Mouse (Mus musculus) liver, adult 2 months (tissue): Measurements from ENCODE around the gene Apoh. TPM values are rescaled to one million over a fixed set of nuclear protein-coding genes. Genes with fewer than 3 reads are reported as not detected.

Source experiments
- DNase-seq: peaks from one replicate; pipeline ENCODE4 v3.0.0-alpha.2; 2011; ENCODE audit warnings: low read depth, low spot score; ENCODE audit errors: extremely low read depth
- H3K27ac ChIP-seq: fragments of 200-500 bp; replicated peaks from 2 replicates; pipeline ENCODE4 v1.5.1; 2012; ENCODE audit warnings: low read depth, mild to moderate bottlenecking, control low read depth, inconsistent platforms, low read length; ENCODE audit not compliant: insufficient read depth
- H3K27me3 ChIP-seq: fragments of 200-500 bp; 2 replicates; pipeline ENCODE4 v1.6.1; 2012; ENCODE audit warnings: mild to moderate bottlenecking, moderate library complexity, low read length, inconsistent platforms; ENCODE audit not compliant: control insufficient read depth, insufficient read depth
- H3K36me3 ChIP-seq: fragments of 200-500 bp; 2 replicates; pipeline ENCODE4 v1.6.1; 2012; ENCODE audit warnings: low read length, inconsistent platforms; ENCODE audit not compliant: control insufficient read depth, insufficient read depth
- H3K4me1 ChIP-seq: fragments of 200-500 bp; 2 replicates; pipeline ENCODE4 v1.6.1; 2011; ENCODE audit warnings: low read length; ENCODE audit not compliant: control insufficient read depth, insufficient read depth
- H3K4me3 ChIP-seq: fragments of 200-500 bp; 2 replicates; pipeline ENCODE4 v1.5.1; 2011; ENCODE audit warnings: low read depth, mild to moderate bottlenecking, control low read depth, low read length, moderate library complexity; ENCODE audit not compliant: insufficient read depth
- H3K79me2 ChIP-seq: fragments of 200-500 bp; 2 replicates; pipeline ENCODE4 v1.6.1; 2012; ENCODE audit warnings: inconsistent platforms, mild to moderate bottlenecking, low read length, moderate library complexity; ENCODE audit not compliant: control insufficient read depth, insufficient read depth
- H3K9ac ChIP-seq: fragments of 200-500 bp; 2 replicates; pipeline ENCODE4 v1.6.1; 2012; ENCODE audit warnings: low read depth, mild to moderate bottlenecking, control low read depth, inconsistent platforms, low read length
- CTCF ChIP-seq: fragments of 200-500 bp; IDR thresholded peaks from 2 replicates; pipeline ENCODE4 v1.5.1; 2011; ENCODE audit warnings: low read depth, low read length, control low read depth
- POLR2A ChIP-seq: fragments of 200-500 bp; IDR thresholded peaks from 2 replicates; pipeline ENCODE4 v1.6.1; 2011; ENCODE audit warnings: low read length, control low read depth; ENCODE audit not compliant: insufficient read depth; ENCODE audit errors: extremely low read depth
- WGBS: fragments of 180-500 bp; shearing (Covaris S2); methylation state at CpG from one replicate; pipeline ENCODE4 v1.1.7; 2018; 5-methylcytosine and 5-hydroxymethylcytosine counted together
- polyA plus RNA-seq: library from polyadenylated mRNA; depleted of rRNA; stranded (reverse); fragments of >200 nt; gene quantifications from 2 replicates; pipeline ENCODE4 v1.2.3, GENCODE M21; 2012
- total RNA-seq: library from RNA; depleted of rRNA; stranded (reverse); fragments of >200 nt; gene quantifications from 2 replicates; pipeline ENCODE4 v1.2.3, GENCODE M21; 2014

Gene Apoh
- total and polyA plus RNA-seq, 2 experiments: 2,235 to 3,004 TPM

- Histone ChIP-seq H3K79me2 (no peaks in the 10 kb centered on the region), H3K9ac (no peak overlapping the region), H3K27me3 (no peaks in the 10 kb centered on the region), H3K27ac (no peak overlapping the region), H3K4me3 (no peak overlapping the region), H3K36me3 (no peaks in the 10 kb centered on the region), H3K4me1 (peaks cover 5% of the 10 kb centered on the region; the same call in 1 of the 2 replicates)
- WGBS: 84% methylated on average over 8 of the region's 8 CpGs
- TF ChIP-seq CTCF: no peak
- no peak for TF ChIP-seq POLR2A
- DNase-seq: no peak
Measured at GRCm38 (mm10) chr11:108344759-108345158, 1.6 kb downstream of the Apoh start.

- Histone ChIP-seq H3K4me1 (peaks cover 5% of the 10 kb centered on the region; the same call in 1 of the 2 replicates), H3K79me2 (no peaks in the 10 kb centered on the region), H3K27me3 (no peaks in the 10 kb centered on the region), H3K9ac (no peak overlapping the region), H3K27ac (no peak overlapping the region), H3K36me3 (no peaks in the 10 kb centered on the region), H3K4me3 (no peak overlapping the region)
- WGBS: 91% methylated on average over 2 of the region's 2 CpGs
- peak; percentile 22 for DNase-seq
- no peak for TF ChIP-seq CTCF
- no peak for TF ChIP-seq POLR2A
Measured at GRCm38 (mm10) chr11:108345321-108345720, 2.2 kb downstream of the Apoh start.

GRCm38 (mm10) chr11:108350799-108351198 is 7.6 kb downstream of the Apoh start:
- H3K9ac ChIP-seq: no peak overlapping the region
- no peaks in the 10 kb centered on the region for H3K27me3 ChIP-seq
- no peaks in the 10 kb centered on the region for H3K79me2 ChIP-seq
- no peaks in the 10 kb centered on the region for H3K36me3 ChIP-seq
- no peak overlapping the region for H3K4me3 ChIP-seq
- H3K27ac ChIP-seq: no peak overlapping the region
- DNase-seq: no peak
- TF ChIP-seq POLR2A (no peak), CTCF (no peak)
- peaks cover 2% of the 10 kb centered on the region; the same call in 1 of the 2 replicates for H3K4me1 ChIP-seq
- 63% methylated on average over 4 of the region's 4 CpGs for WGBS

GRCm38 (mm10) chr11:108352842-108353388 is 9.8 kb downstream of the Apoh start:
- 64% methylated on average over 10 of the region's 10 CpGs for WGBS
- no peaks in the 10 kb centered on the region for H3K79me2 ChIP-seq

GRCm38 (mm10) chr11:108356020-108356419 is 12.9 kb downstream of the Apoh start:
- WGBS: 77% methylated on average over 4 of the region's 4 CpGs

More at GRCm38 (mm10) chr11:108352842-108353388, 9.8 kb downstream of the Apoh start:
- TF ChIP-seq POLR2A (no peak), CTCF (no peak)
- H3K27ac ChIP-seq: no peak overlapping the region
- no peak overlapping the region for H3K9ac ChIP-seq
- no peaks in the 10 kb centered on the region for H3K36me3 ChIP-seq
- no peaks in the 10 kb centered on the region for H3K27me3 ChIP-seq
- H3K4me1 ChIP-seq: peaks cover 2% of the 10 kb centered on the region; the same call in 1 of the 2 replicates
- DNase-seq: peak; percentile 30
- H3K4me3 ChIP-seq: no peak overlapping the region

GRCm38 (mm10) chr11:108358911-108359310 is 15.8 kb downstream of the Apoh start:
- Histone ChIP-seq H3K27me3 (no peaks in the 10 kb centered on the region), H3K27ac (no peak overlapping the region), H3K36me3 (no peaks in the 10 kb centered on the region), H3K4me1 (no peaks in the 10 kb centered on the region), H3K9ac (no peak overlapping the region), H3K4me3 (no peak overlapping the region), H3K79me2 (no peaks in the 10 kb centered on the region)
- 56% methylated on average over 6 of the region's 6 CpGs for WGBS
- TF ChIP-seq CTCF (no peak), POLR2A (no peak)
- DNase-seq: peak; percentile 69

More at GRCm38 (mm10) chr11:108356020-108356419, 12.9 kb downstream of the Apoh start:
- no peaks in the 10 kb centered on the region for H3K79me2 ChIP-seq
- no peak for DNase-seq
- no peak overlapping the region for H3K4me3 ChIP-seq
- H3K27ac ChIP-seq: no peak overlapping the region
- TF ChIP-seq CTCF (no peak), POLR2A (no peak)
- no peaks in the 10 kb centered on the region for H3K27me3 ChIP-seq
- no peaks in the 10 kb centered on the region for H3K4me1 ChIP-seq
- H3K9ac ChIP-seq: no peak overlapping the region
- H3K36me3 ChIP-seq: no peaks in the 10 kb centered on the region
